Mouse (Mus musculus): ENCODE measurements around the gene Nutm2. TPM values are rescaled to one million over a fixed set of nuclear protein-coding genes. Genes with fewer than 3 reads are reported as not detected.

Gene Nutm2
- not detected in 2 replicates for polyA plus RNA-seq (2014; fragmentation: Nextera tagmentation; extraction: Ambion mirVana)

GRCm38 (mm10) chr13:50467007-50467406 is at the start of gene Nutm2:
Gene Nutm2, plus strand, starts transcription at chr13:50467307.
- DNase-seq (no peak), ATAC-seq (ENCODE audit: low FRiP score, low TSS enrichment) (no peak)
- H3K4me1 ChIP-seq (ENCODE audit: control insufficient read depth, insufficient read depth, low read length), result no peaks in the 10 kb centered on the region
- H3K9me3 ChIP-seq (ENCODE audit: control insufficient read depth, low read length), result no peaks in the 10 kb centered on the region
- WGBS, result 81% methylated on average over 4 of the region's 4 CpGs
- H3K4me2 ChIP-seq (ENCODE audit: low read length), result no peak within 1 kb of the TSS
- no peaks in the 10 kb centered on the region for H3K27me3 ChIP-seq (ENCODE audit: control insufficient read depth, insufficient read depth, low read length)
- no peaks in the 10 kb centered on the region for H3K36me3 ChIP-seq (ENCODE audit: control insufficient read depth, insufficient read depth, low read length)
- H3K4me3 ChIP-seq (replicated peaks; ENCODE audit: low read depth, low read length), result no peak within 1 kb of the TSS
- H3K27ac ChIP-seq (replicated peaks; ENCODE audit: low read depth, low read length), result no peak within 1 kb of the TSS
- H3K9ac ChIP-seq (replicated peaks; ENCODE audit: low read length), result no peak within 1 kb of the TSS

- 13% methylated on average over 32 of the region's 35 CpGs for WGBS
- Histone ChIP-seq H3K4me1 (ENCODE audit: control insufficient read depth, insufficient read depth, low read length) (peaks cover 12% of the 10 kb centered on the region), H3K27ac (replicated peaks; ENCODE audit: low read depth, low read length) (peak within 1 kb of the TSS; percentile 74), H3K4me3 (replicated peaks; ENCODE audit: low read depth, low read length) (peak within 1 kb of the TSS; percentile 73), H3K9ac (replicated peaks; ENCODE audit: low read length) (peak within 1 kb of the TSS; percentile 88), H3K27me3 (ENCODE audit: control insufficient read depth, insufficient read depth, low read length) (no peaks in the 10 kb centered on the region), H3K36me3 (ENCODE audit: control insufficient read depth, insufficient read depth, low read length) (peaks cover 13% of the 10 kb centered on the region), H3K9me3 (ENCODE audit: control insufficient read depth, low read length) (no peaks in the 10 kb centered on the region), H3K4me2 (ENCODE audit: low read length) (peak within 1 kb of the TSS; percentile 62)
- ATAC-seq (ENCODE audit: low FRiP score, low TSS enrichment) (peak; percentile 93), DNase-seq (peak; percentile 90)
These were observed 49.5 kb upstream of the Nutm2 start, which contains the start of gene Fbxw17 for GRCm38 (mm10) chr13:50417389-50418183. Gene Fbxw17, plus strand, starts transcription at chr13:50417864.

GRCm38 (mm10) chr13:50418421-50418820 is 48.7 kb upstream of the Nutm2 start:
- Histone ChIP-seq H3K27ac (replicated peaks; ENCODE audit: low read depth, low read length) (no peak overlapping the region), H3K4me1 (ENCODE audit: control insufficient read depth, insufficient read depth, low read length) (peaks cover 12% of the 10 kb centered on the region), H3K4me2 (ENCODE audit: low read length) (peak overlapping the region; percentile 62), H3K27me3 (ENCODE audit: control insufficient read depth, insufficient read depth, low read length) (no peaks in the 10 kb centered on the region), H3K36me3 (ENCODE audit: control insufficient read depth, insufficient read depth, low read length) (peaks cover 21% of the 10 kb centered on the region), H3K9ac (replicated peaks; ENCODE audit: low read length) (peak overlapping the region; percentile 88; the same call in 1 of the 2 replicates), H3K9me3 (ENCODE audit: control insufficient read depth, low read length) (no peaks in the 10 kb centered on the region), H3K4me3 (replicated peaks; ENCODE audit: low read depth, low read length) (peak overlapping the region; percentile 73)
- ATAC-seq (ENCODE audit: low FRiP score, low TSS enrichment), result no peak
- peak; percentile 26 for DNase-seq
- 52% methylated on average over 3 of the region's 3 CpGs for WGBS

GRCm38 (mm10) chr13:50423625-50424209 is 43.4 kb upstream of the Nutm2 start:
- WGBS, result 94% methylated on average over 8 of the region's 8 CpGs
- DNase-seq (no peak), ATAC-seq (ENCODE audit: low FRiP score, low TSS enrichment) (no peak)
- H3K27ac ChIP-seq (replicated peaks; ENCODE audit: low read depth, low read length), result no peak overlapping the region
- H3K4me3 ChIP-seq (replicated peaks; ENCODE audit: low read depth, low read length), result no peak overlapping the region
- H3K27me3 ChIP-seq (ENCODE audit: control insufficient read depth, insufficient read depth, low read length), result no peaks in the 10 kb centered on the region
- peaks cover 74% of the 10 kb centered on the region for H3K36me3 ChIP-seq (ENCODE audit: control insufficient read depth, insufficient read depth, low read length)
- H3K4me2 ChIP-seq (ENCODE audit: low read length), result no peak overlapping the region
- H3K9me3 ChIP-seq (ENCODE audit: control insufficient read depth, low read length), result no peaks in the 10 kb centered on the region
- peaks cover 5% of the 10 kb centered on the region for H3K4me1 ChIP-seq (ENCODE audit: control insufficient read depth, insufficient read depth, low read length)
- no peak overlapping the region for H3K9ac ChIP-seq (replicated peaks; ENCODE audit: low read length)

GRCm38 (mm10) chr13:50424517-50424916 is 42.6 kb upstream of the Nutm2 start:
- 95% methylated on average over 2 of the region's 2 CpGs for WGBS
- no peak overlapping the region for H3K27ac ChIP-seq (replicated peaks; ENCODE audit: low read depth, low read length)
- no peaks in the 10 kb centered on the region for H3K27me3 ChIP-seq (ENCODE audit: control insufficient read depth, insufficient read depth, low read length)
- no peak overlapping the region for H3K9ac ChIP-seq (replicated peaks; ENCODE audit: low read length)
- no peak overlapping the region for H3K4me2 ChIP-seq (ENCODE audit: low read length)
- H3K9me3 ChIP-seq (ENCODE audit: control insufficient read depth, low read length), result no peaks in the 10 kb centered on the region
- H3K4me3 ChIP-seq (replicated peaks; ENCODE audit: low read depth, low read length), result no peak overlapping the region
- no peak for DNase-seq
- H3K36me3 ChIP-seq (ENCODE audit: control insufficient read depth, insufficient read depth, low read length), result peaks cover 82% of the 10 kb centered on the region
- no peaks in the 10 kb centered on the region for H3K4me1 ChIP-seq (ENCODE audit: control insufficient read depth, insufficient read depth, low read length)
- no peak for ATAC-seq (ENCODE audit: low FRiP score, low TSS enrichment)

GRCm38 (mm10) chr13:50426686-50427085 is 40.4 kb upstream of the Nutm2 start:
- no peak overlapping the region for H3K9ac ChIP-seq (replicated peaks; ENCODE audit: low read length)
- peaks cover 96% of the 10 kb centered on the region for H3K36me3 ChIP-seq (ENCODE audit: control insufficient read depth, insufficient read depth, low read length)
- DNase-seq (no peak), ATAC-seq (ENCODE audit: low FRiP score, low TSS enrichment) (no peak)
- no peak overlapping the region for H3K4me3 ChIP-seq (replicated peaks; ENCODE audit: low read depth, low read length)
- 92% methylated on average over 4 of the region's 4 CpGs for WGBS
- H3K27ac ChIP-seq (replicated peaks; ENCODE audit: low read depth, low read length), result no peak overlapping the region
- H3K9me3 ChIP-seq (ENCODE audit: control insufficient read depth, low read length), result no peaks in the 10 kb centered on the region
- H3K27me3 ChIP-seq (ENCODE audit: control insufficient read depth, insufficient read depth, low read length), result no peaks in the 10 kb centered on the region
- H3K4me1 ChIP-seq (ENCODE audit: control insufficient read depth, insufficient read depth, low read length), result no peaks in the 10 kb centered on the region
- H3K4me2 ChIP-seq (ENCODE audit: low read length), result no peak overlapping the region

GRCm38 (mm10) chr13:50443812-50444211 is 23.3 kb upstream of the Nutm2 start, which contains the start of gene Gm47429:
Gene Gm47429, minus strand, starts transcription at chr13:50443912.
- H3K4me1 ChIP-seq (ENCODE audit: control insufficient read depth, insufficient read depth, low read length), result peaks cover 7% of the 10 kb centered on the region; the same call in 1 of the 2 replicates
- H3K36me3 ChIP-seq (ENCODE audit: control insufficient read depth, insufficient read depth, low read length), result no peaks in the 10 kb centered on the region
- H3K4me3 ChIP-seq (replicated peaks; ENCODE audit: low read depth, low read length), result no peak within 1 kb of the TSS
- no peak within 1 kb of the TSS for H3K27ac ChIP-seq (replicated peaks; ENCODE audit: low read depth, low read length)
- ATAC-seq (ENCODE audit: low FRiP score, low TSS enrichment) (no peak), DNase-seq (no peak)
- H3K4me2 ChIP-seq (ENCODE audit: low read length), result no peak within 1 kb of the TSS
- H3K9ac ChIP-seq (replicated peaks; ENCODE audit: low read length), result no peak within 1 kb of the TSS
- H3K27me3 ChIP-seq (ENCODE audit: control insufficient read depth, insufficient read depth, low read length), result no peaks in the 10 kb centered on the region
- H3K9me3 ChIP-seq (ENCODE audit: control insufficient read depth, low read length), result no peaks in the 10 kb centered on the region
- WGBS, result 83% methylated on average over 2 of the region's 2 CpGs

GRCm38 (mm10) chr13:50445261-50445660 is 21.8 kb upstream of the Nutm2 start:
- DNase-seq, result no peak
- Histone ChIP-seq H3K9me3 (ENCODE audit: control insufficient read depth, low read length) (no peaks in the 10 kb centered on the region), H3K27me3 (ENCODE audit: control insufficient read depth, insufficient read depth, low read length) (no peaks in the 10 kb centered on the region), H3K36me3 (ENCODE audit: control insufficient read depth, insufficient read depth, low read length) (no peaks in the 10 kb centered on the region), H3K4me3 (replicated peaks; ENCODE audit: low read depth, low read length) (no peak overlapping the region), H3K4me2 (ENCODE audit: low read length) (no peak overlapping the region), H3K9ac (replicated peaks; ENCODE audit: low read length) (no peak overlapping the region), H3K27ac (replicated peaks; ENCODE audit: low read depth, low read length) (no peak overlapping the region), H3K4me1 (ENCODE audit: control insufficient read depth, insufficient read depth, low read length) (peaks cover 7% of the 10 kb centered on the region; the same call in 1 of the 2 replicates)
- 65% methylated on average over 4 of the region's 4 CpGs for WGBS
- ATAC-seq (ENCODE audit: low FRiP score, low TSS enrichment), result no peak

All from midbrain, embryonic 14.5 days (tissue).